Mouse (Mus musculus) spleen, postnatal 14 days (tissue): Measurements from ENCODE around the gene Uhrf2.

Experiments used
- DNase-seq, 2 experiments: peaks; one replicate each; pipeline ENCODE4 v3.0.0; 2021 to 2022; ENCODE audit warnings: low spot score in 2 of 2

The Uhrf2 gene

DNA sequence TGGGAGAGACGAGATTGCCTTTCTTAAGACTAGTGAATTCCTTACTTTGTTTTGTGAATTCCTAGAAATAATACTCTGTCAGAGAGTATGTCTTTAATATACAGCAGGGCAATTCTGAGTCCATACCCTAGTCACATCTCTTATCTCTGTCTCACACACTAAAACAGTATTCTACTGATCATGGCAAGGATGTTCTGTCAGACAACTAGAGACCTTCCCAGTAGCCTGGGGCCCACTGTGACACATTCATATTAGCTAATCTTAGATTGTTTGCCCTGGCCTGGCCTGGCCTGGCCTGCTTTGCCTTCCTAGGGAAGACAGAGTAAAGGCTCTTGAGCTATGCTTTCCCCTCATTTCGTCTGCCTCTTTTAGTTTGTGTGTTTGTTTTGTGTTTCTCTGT, 20.3 kb downstream of the Uhrf2 start:
- DNase-seq = no peak

DNA sequence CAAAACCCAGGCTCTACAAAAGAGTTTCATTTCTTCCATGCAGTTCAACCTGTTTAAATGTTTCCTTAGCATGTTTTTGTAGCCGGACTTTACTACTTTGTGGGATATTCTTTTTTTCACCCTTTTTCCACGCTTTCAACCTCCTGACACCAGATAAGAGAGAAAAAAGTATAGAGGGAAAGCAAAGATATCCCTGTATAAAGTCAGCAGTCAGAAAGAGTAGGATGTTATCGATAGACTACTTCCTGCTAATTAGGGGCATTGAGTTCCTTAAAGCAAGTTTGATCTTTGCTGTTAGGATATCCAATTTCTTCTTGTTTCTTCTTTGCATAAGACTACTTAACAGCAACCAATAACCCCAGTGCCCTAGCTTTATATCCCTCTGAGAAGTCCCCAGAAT, 21.2 kb downstream of the Uhrf2 start:
- no peak for DNase-seq

DNA sequence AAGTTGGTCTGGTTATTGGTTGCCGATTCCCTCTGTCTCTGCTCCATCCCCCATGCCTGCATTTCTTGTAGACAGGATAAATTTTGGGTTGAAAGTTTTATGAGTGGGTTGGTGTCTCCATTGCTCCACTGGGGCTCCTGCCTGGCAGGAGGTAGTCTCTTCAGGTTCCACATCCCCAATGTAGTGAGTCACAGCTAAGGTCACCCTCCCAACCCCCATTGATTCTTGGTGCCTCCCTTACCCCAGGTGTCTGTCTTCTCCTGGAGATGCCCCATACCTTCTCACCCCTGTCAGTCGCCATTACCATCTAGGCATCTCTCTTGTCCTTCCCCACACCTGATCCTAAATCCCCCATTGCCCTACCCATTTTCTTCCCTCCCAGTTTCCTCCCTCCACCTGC, 23.9 kb downstream of the Uhrf2 start:
- no peak for DNase-seq

DNA sequence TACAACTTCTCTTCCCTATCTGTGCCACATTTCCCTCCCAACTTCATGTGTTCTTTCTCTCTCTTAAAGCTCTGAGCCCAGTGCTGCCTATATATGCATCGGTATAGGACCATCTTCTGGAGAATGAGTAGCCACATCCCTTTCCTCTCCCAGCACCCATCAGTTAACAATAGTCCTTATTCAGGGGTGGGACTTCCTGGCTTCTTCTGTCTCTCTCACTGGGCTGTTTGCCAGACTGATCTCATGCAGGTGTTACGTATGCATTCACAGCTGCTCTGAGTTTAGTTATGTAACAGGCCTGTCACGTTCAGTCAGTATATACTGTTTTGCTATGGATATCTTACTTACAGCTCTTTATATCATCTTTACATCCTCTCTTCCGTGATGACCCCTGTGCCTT, 35.5 kb downstream of the Uhrf2 start:
- DNase-seq = no peak

DNA sequence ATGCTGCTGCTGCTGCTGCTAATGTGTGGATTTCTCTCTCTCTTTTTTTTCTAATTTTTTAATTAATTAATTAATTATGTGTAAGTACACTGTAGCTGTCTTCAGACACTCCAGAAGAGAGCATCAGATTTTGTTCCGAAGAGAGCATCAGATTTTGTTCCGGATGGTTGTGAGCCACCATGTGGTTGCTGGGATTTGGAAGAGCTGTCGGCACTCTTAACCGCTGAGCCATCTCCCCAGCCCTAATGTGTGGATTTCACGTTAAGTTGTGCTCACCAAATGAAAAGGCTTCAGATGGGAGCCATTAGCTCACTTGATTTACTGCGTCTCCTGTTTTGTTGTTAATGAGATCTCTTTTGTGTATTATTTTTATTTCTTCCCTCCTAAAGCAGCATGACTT, 59.9 kb downstream of the Uhrf2 start:
- DNase-seq = no peak

DNA sequence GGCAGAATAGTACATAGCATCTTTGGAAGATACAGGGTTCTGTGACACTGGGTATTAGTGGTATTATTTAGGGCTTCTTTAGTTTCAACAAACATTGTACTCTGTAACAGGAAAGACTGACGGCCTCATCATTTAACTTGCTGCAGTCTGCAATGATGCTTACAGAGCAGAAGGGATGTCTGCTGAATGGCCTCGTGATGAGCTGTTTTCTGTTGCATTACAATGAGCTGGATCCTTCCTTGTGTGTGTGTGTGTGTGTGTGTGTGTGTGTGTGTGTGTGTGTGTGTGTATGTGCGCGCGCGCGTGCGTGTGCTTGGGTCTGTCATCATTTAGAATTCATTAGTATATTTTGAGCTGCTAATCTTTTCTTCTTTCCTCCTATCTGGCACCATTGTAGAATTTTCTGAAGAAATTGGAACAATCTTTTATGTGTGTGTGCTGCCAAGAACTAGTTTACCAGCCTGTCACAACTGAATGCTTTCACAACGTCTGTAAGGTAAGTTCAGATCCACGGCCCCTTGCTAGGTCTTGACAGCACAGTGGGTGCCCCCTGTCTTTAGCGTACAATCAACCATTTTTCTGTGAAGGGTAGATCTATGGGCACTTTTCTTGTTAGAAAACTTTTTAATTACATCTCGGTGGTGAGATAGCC, 61.5 kb downstream of the Uhrf2 start:
- no peak for DNase-seq

DNA sequence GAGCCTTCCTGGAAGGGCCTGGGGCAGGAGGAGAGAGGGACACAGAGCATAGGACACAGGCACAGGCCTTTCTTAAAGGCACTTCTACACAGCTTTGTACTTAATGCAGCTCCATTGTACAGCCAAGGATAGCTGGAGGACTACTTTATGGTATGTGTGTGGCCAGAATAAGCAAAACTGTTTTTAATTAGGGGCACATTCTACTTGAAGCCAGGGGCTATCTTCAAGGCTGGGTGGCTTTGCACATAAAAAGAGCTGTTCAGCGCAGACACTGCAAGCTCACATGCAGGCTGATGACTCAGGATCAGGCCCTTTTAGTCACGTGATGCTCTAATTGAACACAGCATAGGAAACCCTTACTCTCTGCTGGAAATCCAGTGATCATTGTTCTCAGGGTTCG, 65.9 kb downstream of the Uhrf2 start:
- no peak for DNase-seq

DNA sequence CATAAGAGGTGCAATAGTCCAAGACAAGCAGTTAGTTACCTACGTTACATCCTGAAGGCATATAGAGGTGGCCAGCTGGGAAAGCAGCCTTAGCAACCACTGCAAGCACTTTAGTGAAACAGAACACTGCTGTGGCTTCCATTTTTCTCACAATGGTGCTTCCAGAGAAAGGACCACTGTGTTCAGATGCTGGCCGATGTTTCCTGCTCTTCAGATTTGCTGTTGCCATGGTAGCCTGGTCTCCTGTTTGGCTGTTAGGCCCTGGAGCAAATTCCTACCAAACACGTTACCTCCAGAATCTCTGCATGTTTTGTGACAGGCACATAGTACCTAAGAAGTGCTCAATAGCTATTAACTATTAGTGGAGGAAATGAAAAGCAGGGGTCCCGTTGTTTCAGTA, 66.7 kb downstream of the Uhrf2 start:
- no peak for DNase-seq

DNA sequence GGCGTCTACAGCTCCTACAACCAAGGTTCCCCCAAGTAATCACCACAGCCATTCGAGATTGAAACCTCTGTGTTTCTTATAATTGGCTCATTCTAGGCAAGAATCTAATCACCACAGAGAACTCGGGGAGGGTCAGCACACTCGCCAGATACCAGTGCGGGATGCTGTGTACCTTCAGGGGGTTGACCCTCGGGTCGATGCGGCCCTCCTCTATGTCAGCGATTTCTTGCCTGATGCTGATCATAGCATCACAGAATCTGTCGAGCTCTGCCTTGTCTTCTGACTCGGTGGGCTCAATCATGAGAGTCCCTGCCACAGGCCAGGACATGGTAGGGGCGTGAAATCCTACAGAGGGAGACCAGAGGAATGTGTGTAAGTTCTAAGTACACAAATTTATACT, 70.3 kb downstream of the Uhrf2 start:
- DNase-seq = no peak

DNA sequence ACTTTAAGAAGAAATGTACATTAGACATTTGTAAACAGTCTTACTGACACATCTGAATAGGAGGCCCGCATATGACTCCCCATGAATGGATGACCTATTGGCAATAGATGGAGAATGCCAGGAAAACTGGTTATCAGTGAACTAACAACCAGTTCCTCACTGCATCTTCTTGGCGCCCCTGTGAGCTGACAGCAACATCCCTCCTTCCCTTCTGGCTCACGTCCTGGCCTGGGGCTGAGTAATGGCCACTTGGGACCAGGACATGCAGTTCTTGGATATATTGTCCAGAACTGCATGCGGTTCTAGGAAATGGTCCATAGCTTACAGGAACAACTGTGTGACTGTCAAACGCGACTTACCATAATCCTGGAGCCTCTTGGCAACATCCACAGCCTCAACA, 72.3 kb downstream of the Uhrf2 start:
- DNase-seq = no peak

DNA sequence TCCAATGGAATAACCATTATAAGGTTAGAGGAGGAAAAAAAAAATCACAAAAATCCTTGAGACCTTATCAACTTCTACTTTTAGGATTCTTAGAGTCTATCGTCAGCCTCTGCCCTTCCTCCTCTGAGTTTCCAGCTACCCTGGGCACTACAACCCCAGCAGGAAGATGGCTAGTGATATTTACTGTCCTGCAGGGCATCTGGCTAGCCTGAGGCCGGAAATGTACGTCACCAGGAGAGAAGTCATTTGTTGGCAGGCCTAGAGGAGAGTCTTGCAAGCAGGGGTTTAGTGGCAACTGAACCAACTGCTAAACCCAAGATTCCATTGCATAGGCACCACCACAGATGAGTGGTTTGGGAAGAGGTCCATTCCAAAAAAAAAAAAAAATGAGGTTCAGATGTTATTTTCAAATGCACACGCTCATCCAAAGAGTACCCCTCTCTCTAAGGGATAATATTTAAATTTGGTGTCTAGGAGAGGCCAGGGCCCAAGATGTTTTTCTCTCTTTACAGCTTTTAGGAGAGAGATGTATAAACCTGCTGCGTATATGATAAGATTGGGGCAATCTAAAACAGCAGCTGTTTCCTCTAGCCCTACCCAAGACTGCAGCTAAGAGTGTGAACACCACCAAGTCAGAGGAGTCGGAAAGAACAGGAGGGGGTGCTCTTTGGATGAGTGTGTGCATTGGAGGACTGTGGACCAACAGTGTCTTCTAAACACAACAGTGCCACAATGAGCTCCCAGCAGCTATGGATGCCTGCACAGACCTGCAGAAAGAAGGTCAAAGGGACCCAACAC, 74.9 kb downstream of the Uhrf2 start:
- DNase-seq = no peak

DNA sequence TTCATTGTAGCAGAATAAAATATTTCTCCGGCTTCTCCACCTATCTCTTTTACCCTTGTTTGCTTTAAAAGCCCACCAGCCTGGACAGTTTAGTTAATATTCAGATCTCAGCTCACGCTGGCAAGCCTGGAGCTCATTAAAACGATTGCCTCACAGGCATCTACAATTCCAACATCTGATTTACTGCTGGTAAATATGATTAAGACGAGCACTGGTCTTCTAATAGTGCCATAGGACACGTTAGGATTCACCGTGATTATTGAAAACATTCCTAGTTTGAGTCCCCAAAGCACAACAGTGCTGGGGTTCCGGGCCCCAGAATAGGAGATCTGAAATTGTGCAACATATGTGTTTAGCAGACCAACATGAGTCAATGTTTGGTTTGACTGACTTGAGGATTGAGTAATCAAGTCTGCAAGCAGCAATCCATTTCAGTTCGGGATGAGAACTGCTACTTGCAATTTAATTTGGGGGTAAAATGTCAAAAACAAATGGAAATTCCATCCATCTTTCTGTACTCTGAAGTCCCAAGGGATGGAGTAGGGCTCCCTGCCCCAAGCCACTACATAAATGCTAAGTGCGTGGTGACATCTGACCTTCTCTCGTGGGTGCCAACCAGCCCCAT, 77.0 kb downstream of the Uhrf2 start:
- no peak for DNase-seq

DNA sequence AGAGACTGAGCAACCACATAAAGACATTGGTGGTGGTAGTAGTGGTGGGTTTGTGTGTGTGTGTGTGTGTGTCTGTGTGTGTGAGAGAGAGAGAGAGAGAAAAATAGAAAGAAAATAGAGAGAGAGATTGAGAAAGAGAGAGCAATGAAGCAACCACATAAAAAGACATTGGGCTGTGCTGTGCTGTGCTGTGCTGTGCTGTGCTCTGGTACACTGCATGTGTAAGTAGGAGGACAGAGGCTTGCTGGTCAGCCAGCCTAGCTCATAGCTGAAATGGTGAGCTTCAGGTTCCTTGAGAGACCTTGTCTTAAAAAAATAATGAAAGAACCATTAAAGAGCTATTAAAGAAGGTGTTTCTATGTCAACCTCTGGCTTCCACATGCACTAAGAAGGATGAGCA, 78.3 kb downstream of the Uhrf2 start:
- no peak for DNase-seq

DNA sequence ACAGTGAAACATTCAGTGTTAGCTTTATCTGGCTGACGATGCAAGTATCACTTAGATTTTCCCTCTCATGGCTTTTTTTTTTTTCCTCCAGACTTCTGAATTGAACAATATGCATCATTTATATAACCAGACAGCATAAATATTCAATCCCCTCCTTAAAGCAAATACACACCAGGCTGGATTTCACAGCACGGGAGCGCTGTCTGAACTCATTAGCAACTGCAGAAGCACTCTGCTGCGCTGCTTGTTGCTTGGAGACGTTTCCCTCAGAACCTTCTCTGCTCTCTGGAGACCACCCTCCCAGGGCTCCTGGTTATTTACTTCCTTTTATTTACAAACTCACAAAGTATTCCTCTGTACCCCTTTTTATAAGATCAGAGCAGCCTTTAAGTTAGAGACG, 78.8 kb downstream of the Uhrf2 start:
- no peak for DNase-seq

DNA sequence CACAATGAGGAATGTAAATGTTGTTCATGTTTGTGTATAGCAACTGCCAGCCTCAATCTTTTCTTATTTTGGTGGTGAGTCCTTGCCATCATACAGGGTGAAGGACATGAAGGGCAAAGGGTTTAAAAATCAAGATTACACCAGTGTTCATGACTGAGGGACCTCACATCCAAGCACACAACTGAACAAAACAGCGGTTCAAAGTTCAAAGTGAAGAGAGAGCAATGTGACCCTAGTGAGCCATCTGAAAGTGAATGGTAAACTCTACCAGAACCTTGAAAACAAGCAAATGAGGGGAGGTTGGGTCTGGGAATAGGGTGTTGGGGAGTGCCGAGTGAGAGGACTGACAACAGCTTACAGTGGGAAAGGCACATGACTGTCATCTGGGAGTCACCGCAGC, 81.1 kb downstream of the Uhrf2 start:
- no peak for DNase-seq

DNA sequence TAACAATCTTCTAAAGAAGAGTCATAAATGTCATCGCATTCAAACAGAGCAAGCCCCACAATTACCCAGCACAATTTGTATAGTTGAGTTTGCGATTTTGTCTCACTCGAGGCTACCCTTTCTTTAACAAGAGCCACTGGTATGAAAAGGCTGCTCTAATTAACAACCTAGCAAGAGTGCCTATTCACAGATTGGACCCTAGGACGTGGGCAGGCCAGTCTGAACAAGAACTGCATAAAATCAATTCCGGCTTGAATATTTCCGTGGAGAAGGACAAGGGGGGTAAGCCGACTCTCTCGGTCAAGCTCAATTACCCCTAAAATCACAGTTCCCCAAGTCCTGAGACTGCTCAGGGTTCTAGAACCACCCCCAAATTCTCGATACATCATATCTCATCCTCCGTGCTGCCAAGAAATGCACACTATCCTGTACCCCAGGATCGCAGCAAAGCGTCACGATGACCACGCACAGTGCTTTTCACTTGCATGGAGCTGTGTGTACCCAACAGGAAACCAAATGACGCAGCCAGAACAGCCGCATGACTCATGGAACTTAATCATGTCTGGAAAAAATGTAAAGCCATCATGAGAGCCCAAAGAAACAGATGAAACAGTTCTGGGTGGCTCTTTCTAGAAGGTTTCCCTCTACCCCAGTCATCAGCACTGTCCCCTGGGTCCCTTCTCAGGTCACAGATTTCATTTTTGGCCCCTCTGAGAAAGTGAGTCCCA, 82.8 kb downstream of the Uhrf2 start:
- no peak for DNase-seq

DNA sequence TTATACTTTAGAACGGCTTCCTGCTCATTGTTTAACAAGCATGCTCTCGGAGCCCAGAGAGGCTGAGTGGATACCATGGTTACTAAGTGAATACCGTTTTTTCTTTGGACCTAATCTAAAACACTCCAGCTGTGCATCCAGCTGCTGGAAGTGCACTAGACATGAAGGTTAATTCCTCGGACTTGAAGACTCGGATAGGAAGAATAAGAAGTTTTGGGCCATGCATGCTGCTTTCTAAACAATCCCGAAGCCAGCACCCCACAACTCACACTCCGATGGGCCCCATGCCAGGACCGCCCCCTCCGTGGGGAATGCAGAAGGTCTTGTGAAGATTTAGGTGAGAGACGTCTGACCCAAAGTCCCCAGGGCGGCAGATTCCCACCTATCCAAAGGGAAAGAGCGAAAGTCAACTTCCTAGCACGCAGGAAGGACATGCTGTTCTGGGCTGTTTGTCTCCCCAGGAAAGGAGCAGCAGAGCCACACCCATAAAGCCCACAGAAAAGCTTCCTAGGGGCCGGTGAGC, 84.7 kb downstream of the Uhrf2 start:
- no peak for DNase-seq

DNA sequence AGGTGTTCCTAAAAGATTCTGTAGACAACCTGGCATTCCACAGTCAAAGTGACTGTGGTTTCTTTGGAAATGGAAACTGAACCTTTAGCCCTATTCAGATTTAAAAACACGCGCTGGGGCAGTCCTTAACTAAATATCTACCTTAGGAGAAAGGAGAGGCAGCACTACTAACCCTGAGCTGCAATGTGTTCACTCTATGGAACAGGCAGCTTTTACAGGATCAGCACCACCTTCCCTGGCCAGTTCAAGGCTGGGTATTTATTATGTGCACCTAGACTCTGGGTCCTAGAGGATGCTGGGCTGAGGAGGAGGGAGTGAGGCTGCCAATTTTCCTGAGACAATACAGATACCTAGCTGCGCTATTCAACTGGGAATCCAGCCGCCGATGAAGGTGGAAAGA, 85.3 kb downstream of the Uhrf2 start:
- no peak for DNase-seq

DNA sequence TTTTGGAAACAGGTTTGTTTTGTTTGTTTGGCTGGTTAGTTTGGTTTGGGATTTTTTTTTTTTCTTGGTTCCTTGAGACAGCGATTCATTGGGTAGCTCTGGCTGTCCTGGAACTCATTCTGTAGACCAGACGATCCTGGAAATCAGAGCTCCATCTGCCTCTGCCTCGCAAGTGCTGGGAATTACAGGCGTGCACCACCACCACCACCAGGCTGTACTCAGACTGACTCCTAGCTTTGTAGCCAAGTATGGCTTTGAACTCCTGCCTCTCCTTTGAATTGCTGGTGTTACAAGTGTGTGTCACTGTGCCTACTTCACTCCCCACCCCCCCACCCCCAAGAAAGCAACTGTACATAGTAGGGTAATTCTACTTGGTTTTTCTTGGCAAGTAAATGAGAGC, 86.9 kb downstream of the Uhrf2 start:
- no peak for DNase-seq

DNA sequence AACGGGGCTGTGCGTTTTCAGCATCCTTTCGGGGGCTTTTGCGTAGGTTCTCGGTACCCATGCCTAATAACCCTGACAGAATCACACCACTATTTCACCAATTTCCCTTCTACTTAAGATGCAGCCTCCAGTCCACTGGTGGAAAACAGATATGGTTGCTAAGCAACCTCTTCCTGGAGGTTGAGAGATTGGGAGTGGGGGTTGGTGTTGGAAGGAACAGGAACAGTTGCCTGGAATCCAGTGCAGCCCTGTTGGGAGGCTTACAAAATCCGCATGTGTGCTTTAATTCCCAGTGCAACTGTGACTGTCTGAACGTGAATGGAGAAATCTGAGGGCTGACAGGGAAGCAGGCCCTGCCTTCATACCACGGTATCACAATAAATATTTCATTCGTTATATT, 87.5 kb downstream of the Uhrf2 start:
- no peak for DNase-seq

DNA sequence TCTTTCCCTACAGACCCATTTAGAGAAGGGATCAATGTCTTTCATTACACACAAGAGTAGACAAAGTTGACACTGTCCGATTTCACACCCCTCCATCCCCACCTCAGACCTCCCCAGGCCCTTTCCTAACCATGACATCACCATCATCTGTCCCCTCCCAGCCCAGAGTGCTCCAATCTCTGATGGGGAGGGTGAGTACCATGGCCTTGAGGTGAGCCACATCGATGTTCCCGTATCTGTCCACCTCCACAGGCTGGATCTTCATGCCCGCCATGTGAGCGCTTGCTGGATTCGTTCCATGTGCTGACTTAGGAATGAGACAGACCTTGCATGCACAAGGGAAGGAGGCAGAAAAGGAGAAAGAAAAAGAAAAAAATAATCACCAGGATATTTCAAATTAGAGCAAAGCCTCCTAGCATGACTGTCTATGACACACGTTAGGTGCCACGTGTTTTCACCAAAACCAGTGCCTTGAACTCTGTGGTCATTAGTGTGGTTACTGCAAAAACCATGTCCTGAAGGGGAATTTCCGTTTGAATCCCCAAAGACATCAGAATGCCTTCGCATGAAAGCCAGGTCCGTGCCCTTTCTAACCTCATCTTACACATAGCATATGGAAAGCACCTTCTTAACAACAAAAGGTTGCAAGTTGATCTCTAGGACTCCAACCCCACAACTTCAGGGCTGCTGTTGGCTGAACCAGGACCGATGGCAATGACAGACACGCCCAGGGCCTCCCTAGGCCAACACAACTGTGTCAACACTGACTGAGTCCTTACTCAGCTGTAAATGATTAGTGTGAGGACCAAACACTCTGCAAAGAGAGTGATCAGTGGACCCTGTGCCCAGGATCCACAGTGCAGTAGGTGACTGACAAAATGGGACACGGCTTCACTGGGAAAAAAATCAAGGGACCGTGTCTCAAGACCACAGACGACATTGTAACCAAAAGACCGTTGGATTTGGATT, 88.3 kb downstream of the Uhrf2 start:
- no peak for DNase-seq
